Mouse (Mus musculus): Measurements from ENCODE around the gene Creb3l2.
"Not testable (repeated sequence)": the region's sequence is repeated elsewhere in the genome, so short reads cannot be mapped to it uniquely, and the experiment has no call there.

Gene Creb3l2

DNA sequence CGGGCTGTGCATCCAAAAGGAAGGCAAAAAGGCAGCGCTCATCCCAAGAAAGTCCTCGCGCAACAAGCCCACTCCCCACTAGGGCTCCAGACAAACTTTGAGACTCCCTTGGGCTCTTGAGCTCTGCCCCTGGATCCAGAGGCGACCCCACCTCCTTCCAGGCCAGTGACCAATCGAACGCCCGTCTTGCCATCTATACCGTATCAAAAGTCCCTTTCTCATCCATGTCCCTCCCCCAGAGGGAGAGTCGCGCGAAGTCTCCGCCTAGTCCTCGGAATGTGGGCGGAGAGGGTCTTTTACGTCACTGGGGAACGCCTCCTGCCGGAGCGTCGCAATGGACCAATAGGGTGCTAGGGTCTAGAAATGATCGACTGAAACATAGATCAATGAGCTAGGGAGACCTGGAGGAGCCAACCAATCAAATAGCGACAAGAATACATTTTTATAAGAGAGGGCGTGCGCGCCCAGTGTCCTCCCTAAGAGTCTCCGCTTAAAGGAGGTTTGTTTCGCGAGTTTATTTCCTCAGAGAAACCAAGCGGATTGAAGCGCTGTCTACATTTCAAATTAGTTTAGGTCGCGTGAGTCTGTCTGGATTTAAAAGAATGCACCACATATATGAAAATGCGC, at the start of gene Creb3l2:
Creb3l2 (minus strand) TSS at position 106 of the 627 bp plus-strand sequence.
- peak; percentile 95 to 98 for DNase-seq

DNA sequence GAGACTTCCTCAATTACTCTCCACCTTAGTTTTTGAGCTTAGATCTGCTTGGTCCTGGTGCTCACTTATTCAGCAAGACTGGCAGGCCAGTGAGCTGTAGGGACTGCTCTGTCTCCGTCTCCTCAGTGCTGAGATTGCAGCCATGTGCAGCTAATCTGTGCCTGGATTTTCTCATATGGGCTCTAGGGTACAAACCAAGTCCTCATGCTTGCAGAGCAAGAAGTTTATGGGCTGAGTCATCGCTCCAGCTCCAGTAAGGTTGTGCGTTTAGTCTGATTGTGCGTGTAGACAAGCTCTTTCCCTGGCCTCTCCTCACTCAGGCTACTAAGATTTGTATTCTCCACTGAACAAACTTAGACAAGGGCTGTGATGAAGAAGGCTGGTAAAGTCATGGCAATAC, 44.6 kb upstream of the Creb3l2 start:
- DNase-seq: no peak

DNA sequence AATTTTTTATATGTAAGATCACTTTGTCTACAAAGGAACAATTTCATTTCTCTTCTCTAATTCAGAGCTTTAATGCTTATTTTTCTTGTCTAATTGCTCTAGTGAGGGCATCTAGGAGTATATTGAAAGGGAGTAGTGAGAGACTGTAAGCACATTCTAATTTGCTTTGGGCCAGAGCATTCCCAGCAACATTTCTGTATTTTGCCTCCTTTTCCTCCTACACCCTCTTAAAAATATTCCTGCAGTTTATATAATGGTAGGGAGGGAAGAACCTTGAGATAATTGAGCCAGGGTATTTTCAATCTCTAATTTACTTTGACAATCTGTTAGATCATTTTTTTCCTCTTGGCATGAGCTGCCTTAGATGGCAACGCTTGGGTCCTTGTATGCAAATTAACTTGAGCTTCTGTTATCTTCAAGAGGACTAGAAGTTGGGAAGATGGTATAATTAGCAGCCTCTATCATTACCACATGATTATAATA, 42.7 kb upstream of the Creb3l2 start:
- DNase-seq: no peak

DNA sequence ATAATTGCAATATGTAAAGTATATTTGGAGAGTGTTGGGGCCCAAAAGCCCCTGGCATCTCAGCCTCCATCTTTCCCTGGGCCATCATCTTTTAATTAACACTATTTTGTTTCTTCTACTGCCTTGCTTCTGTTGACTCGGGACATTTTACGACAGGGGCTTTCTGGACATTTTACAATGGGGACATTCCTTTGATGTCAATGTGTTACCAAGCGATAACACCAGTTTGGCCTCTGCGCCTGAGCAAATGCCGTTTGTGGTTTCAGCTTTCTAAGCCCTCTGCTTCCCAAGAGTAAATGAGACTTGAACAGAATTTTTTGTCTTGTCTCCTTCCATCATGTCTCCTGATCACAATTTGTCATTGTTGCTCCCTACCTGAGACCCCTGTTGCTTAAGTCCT, 41.3 kb upstream of the Creb3l2 start:
- DNase-seq: no peak

DNA sequence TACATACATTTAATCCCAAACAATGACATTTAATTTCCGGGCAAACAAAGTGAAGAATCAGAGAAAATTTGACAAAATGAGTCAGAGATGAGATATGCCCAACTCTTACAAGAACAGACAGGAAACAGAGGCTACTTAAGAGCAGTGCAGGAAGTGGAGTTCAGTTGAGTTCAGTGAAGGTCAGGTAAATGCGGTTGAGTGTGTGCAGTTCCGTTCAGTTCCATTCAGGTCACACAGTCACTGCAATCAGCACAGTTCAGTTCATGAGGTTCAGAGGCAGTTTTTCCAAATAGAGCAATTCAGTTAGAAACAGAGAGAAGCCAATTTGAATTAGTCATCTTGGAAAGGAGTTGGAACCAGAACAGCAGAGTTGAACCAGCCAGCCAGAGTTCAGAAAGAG, 39.2 kb upstream of the Creb3l2 start:
- DNase-seq: no peak

DNA sequence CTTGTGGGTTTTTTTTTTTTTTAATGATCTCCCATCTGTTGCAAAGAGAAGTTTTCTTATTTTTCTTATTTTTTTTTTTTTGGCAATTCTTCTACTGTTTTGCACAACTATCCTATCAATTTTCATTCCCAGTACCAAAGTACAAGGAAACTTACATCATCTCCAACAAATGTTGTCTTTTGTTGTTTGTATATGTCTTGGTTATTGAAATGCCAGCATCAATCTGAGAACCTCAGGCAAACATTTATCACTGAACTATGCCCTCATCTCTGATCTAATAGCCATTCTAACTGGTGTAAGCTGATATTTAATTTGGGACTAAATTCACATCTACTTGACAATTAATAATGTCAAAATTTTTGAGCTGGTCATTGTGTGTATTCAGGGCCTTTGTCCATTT, 38.1 kb upstream of the Creb3l2 start:
- no peak for DNase-seq

DNA sequence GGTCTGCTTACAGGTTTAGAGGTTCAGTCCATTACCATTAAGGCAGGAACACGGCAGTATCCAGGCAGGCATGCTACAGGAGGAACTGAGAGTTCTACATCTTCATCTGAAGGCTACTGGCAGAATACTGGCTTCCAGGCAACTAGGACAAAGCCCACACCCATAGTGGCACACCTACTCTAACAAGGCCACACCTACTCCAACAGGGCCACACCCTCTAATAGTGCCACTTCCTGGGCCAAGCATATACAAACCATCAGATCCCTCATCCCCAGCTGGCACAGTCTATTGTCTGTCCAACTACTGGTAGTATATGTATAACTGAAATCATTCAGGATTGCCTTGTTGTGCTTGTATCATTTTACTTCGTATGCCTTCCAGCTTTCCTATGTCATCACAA, 36.5 kb upstream of the Creb3l2 start:
- DNase-seq: no peak

DNA sequence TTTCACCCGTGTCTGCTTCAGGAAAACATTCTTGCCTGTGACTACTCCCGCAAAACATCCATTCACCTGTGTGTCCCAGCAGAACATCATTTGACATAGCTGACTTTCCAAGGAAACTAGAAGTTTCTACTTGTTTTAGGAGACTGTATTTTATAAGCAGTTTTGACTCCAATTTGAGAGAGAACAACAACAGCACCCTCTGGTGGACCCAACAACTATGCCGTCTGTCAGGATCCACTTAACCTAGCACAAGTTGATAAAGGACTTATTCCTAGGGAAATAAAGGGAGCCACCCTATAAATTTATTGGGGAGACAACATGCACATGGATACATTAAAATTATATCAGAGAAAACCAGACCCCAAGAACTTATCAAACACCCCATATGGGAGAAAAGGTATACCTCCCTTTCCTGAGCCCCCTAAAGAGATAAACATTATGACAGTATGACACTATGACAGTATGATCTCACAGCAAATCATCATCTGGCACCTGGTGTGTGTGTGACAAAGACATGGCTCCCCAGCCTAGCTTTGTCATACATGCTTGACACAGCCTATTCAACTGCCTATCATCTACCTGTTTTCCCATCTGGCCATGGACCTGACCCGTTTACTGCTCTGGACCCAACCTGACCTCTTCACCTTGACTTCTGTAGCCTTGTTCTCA, 31.9 kb upstream of the Creb3l2 start:
- no peak for DNase-seq

DNA sequence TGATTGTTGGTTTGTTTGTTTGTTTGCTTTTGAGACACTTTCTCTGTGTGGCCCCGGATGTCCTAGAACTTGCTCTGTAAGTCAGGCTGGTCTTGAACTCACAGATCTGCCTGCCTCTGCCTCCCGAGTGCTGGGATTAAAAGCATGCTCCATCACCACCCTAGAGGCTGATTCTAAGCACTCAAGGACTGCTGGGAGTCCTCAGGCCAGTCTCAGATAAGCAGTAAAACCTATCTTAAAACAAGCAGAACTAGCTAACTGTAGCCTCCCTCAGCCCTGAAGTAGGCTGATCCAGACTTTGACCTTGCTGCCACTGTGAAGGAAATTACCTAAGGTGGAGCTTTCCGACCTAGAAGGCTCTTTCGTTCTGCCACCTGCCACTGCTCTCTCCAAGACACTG, 28.3 kb upstream of the Creb3l2 start:
- DNase-seq: no peak

DNA sequence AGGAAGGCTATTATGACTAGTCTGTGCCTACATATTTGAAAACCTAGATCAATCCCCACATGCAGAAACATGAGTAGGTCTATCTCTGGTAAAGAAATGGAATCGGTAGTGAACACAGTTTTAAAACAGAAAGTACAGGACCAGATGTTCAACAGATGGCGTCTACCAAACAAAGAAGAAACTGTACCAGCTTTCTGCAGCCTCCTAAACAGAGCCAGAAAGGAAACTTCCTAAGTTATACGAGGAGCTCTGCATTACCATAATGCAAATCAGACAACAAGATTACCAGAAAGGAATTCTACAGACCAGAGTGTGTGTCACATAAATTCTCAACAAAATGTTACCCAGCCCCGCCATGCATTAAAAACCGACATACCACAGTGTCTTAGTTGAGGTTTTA, 23.9 kb upstream of the Creb3l2 start:
- no peak for DNase-seq

DNA sequence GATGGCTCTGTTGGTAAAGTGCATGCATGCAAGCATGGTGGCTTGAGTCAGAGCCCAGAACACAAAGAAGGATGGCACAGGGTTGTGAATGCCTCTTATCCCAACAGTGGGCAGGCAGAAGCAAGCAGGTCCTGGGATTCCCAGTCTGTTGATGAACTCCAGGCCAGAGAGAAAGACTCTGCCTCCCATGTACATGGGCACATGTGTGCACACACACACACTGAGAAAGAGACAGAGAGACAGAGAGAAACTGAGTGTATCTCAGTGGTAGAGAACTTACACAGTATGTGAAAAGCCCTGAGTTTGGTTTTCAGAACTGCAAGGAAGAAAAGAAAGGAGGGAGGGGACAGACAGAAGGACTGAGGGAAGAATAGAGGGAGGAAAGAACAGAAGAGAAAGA, 23.4 kb upstream of the Creb3l2 start:
- no peak for DNase-seq

DNA sequence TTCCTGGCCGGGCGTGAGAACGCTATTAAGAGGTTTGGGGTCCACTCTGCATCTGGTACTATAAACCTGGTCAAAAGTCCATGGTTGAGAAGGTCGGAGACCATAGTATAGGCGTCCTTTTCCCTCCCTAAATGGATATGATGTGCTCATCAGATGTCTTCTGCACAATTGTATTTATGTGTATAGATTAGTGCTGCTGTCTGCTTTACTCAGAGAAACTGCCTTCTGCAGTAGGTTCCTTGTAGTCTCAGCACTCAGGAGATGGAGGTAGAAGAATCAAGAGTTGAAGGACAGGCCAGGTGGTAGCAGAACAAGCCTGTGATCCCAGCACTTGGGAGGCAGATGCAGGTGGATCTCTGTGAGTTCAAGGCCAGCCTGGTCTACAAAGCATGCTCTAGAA, 22.6 kb upstream of the Creb3l2 start:
- DNase-seq: no peak

DNA sequence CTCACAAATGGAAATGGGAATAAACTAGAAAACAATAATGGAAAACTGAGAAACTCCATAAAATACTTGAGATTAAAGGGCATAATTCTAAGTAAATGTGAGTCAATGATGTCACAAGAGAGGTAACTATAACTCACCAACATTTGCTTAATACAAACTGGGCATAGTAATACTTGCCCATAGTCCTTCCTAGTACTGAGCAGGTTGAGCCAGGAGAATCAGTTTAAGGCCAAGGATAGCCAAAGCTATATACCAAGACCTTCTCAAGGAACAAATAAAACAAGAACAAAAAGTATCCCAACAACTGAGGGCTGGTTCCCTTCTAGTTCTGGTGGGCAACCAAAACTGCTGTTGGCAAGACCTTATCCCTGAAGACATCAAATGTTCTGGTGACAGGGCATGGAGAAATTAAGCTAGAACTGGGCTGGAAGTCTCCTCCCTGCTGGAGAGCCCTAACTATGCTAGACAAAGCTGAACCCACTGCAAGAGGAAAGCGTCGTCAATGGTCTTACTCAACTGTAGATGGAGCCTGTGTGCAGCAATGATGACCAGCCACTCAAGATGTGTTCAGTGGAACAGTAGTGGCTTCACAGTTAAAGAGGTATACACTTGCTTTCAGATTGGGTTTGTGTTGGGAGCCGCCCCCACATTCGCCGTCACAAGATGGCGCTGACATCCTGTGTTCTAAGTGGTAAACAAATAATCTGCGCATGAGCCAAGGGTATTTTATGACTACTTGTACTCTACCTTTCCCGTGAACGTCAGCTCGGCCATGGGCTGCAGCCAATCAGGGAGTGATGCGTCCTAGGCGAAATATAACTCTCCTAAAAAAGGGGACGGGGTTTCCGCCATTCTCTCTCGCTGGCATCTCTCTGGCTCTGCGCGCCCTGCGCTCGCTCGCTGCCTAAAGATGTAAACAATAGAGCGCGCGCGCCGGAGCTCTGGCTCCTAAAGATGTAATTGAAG, 21.9 kb upstream of the Creb3l2 start:
- DNase-seq: peak; percentile 40 to 69

DNA sequence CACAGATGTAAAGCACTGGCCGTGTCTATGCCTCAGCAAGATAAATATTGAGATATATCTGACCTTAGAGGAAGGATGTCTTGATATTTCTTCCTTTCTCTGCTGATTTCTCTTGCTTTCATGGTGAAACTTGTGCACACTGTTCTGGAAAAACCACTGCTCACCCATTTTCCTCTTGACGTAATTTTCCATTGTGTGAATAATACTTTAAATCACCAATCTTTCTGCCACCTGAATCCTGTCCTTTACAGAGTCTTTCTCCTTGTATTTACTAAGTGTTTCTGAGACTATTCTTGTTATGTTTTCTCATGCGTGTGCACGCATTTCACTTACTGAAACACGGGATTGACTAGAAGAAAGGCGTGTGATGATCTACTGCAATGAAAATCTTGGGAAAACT, 18.7 kb upstream of the Creb3l2 start:
- no peak for DNase-seq

DNA sequence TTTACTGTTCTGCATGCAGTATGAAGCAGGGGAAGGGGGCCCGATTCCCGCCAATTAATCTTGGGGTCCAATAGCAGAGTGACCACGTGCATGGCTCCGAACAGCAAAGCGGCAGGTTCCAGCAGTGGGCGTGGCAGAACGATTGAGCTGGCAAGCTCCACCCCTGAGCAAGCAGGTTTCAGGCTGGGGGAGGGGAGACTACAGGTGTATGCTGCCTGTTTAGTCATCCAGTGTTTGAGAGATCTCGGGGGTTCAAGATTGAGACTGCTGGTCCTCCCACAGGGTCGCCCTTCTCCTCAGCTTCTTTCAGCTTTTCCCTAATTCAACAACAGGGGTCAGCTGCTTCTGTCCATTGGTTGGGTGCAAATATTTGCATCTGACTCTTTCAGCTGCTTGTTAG, 17.7 kb upstream of the Creb3l2 start:
- DNase-seq: not testable (repeated sequence)

DNA sequence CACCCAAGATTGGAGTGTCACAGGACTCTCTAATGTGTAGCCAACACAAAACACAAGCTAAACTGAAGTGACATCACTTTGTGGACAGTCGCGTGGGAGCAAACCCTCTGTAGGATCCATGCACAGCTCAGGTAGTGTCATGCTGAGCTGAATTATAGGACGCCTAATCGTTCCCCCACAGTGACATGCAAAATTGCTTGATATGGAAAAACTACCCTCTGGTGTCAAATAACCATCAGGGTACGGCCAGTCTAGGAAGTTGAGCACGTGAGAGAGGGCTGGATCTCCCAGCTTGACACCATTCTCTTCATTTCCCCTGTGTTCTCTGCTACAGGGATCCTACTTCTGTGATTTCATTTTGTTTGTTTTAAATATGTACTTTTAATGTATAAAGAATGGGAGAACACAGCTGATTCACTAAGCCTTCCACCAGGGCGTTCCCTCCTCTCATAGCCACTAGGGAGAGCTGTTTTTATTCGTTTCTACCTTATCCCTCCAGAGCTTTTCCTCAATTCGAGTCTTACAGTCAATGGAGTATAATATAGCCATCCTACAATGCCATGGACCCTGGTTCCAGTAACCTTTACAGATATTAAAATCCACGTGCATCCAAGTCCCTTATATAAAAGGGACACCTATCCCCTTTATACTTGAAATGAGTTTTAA, 16.2 kb upstream of the Creb3l2 start:
- DNase-seq: no peak

DNA sequence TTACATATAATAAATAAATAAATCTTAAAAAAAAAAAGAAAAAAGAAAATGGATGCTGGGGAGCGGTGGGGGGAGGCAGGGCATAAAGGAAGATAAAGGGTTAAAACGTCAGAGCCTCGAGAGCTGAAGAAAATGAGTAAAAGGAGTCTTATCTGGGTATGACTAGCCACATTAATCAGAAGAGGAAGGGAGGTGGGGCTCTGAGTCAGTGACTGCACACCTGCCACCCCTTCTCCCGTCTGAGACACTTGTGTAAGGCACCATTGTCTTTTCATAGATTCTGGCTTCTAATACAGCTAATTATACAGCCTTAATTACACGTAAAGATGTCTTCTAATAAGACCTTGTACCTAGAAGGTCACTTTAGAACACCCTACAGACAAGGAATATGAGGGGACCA, 13.6 kb upstream of the Creb3l2 start:
- DNase-seq: no peak

DNA sequence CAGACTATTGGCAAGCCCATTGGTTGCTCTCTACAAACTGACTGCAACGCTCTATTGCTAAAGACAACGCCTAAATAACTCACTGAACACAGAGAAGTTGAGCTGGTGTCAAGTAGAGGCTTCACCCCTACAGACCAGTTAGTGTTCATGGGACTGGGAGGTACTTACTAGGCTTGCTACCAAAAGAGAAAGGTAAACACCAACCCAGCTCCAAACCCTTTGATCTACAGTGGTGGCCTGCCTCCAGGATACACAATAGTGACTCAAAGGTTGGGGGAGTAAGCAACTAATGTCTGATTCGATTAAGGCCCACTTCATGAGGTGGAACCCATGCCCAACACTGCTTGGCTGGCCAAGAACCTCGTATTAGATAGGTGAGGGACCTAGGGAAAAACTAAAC, 11.1 kb upstream of the Creb3l2 start:
- DNase-seq: no peak

DNA sequence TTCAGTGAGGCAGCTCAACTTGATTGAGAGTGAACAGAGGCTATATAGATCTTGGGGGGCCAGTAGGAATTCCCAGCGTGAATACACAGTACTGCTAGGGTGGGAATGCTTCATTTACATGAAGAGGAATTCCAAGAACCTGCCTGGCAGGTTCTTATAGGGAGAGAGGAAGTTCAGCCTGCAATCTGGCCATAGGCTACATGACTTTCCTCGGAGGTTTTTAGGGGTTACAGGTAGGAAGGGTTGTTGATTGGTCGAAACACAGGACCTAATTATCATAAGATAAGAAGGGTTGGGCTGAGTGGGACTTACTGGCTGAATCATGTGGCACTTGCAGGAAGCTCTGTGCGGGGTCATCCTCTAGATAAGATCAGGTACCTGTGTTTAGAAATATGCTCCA, 9.7 kb upstream of the Creb3l2 start:
- DNase-seq: no peak

DNA sequence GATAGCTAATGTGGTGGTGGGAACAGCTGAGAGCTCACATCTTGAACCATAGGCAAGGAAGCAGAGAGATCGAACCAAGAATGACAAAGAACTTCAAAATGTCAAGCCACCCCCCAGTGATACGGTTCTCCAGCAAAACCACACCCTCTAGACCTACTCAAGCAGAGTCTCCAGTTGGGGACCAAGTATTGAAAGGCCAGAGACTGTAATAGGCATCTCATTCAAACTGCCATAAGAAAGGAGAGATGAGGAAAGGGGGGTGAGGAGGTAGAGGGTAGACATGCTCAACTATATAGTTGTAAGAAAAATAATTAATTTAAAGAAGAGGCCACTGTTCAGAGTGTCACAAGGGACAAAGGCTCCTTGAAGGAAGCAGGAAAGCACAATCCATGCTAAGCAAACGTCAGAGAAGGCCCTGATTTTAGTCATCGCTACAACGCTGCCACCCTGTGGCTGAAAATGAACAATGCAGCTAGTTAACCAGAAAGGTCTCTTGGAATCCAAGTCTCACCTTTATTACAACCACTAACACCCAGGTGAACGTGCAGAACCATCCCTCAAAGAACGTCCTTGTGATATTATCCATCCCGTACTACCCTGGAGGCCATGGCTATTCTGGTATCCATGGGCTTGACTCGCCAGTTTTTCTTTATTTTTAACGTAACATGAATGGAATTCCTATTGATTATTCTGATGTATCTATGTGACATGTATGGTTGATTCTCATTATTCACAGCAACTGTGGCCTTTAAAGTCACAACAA, 5.9 kb upstream of the Creb3l2 start:
- DNase-seq: peak in 1 of 2 experiments; percentile 38

DNA sequence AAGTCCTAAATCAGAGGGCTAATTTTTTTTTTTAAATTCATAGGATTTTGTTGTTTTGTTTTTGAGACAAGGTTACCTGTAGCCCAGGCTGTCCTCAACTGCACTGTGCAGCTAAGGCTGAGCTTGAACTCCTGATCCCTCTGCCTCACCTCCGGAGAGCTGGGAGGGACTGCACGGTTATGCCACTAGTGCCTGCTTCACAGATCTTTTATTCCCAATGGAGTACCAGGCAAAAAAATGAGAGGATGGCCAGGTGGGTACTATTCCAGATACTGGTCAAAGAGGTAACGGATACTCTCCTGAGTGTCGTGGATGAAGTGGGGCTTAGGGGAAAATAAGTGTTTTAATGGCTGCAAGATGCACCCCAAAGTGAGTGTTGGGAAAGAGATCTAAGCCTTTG, 835 bp upstream of the Creb3l2 start:
- DNase-seq: peak in 1 of 2 experiments; percentile 18

Measured in thymus, adult 18-20 months (tissue).